Mouse (Mus musculus): ENCODE data around the gene Cdrt4. TPM values are rescaled to one million over a fixed set of nuclear protein-coding genes. Genes with fewer than 3 reads are reported as not detected.

The Cdrt4 gene
- total and polyA plus RNA-seq, 3 experiments, result 0.16 TPM; not detected in 2

GRCm38 (mm10) chr11:62995755-62996521 lies 44.9 kb downstream of the Cdrt4 start:
- DNase-seq, result peak; percentile 11

GRCm38 (mm10) chr11:62996522-62996898 lies 45.5 kb downstream of the Cdrt4 start:
- peak; percentile 18 for DNase-seq

- DNase-seq, result no peak
Observed at GRCm38 (mm10) chr11:62997039-62997717, 46.2 kb downstream of the Cdrt4 start.

- DNase-seq, result peak; percentile 76
Observed at GRCm38 (mm10) chr11:62997718-62998281, 46.8 kb downstream of the Cdrt4 start.

GRCm38 (mm10) chr11:63000126-63000525 lies 49.1 kb downstream of the Cdrt4 start:
- no peak for DNase-seq

- DNase-seq, result no peak
Observed at GRCm38 (mm10) chr11:63004617-63005016, 53.6 kb downstream of the Cdrt4 start.

GRCm38 (mm10) chr11:63007376-63007775 lies 56.4 kb downstream of the Cdrt4 start:
- DNase-seq, result no peak

- no peak for DNase-seq
Observed at GRCm38 (mm10) chr11:63008004-63008403, 57.0 kb downstream of the Cdrt4 start.

- no peak for DNase-seq
Observed at GRCm38 (mm10) chr11:63009761-63010160, 58.8 kb downstream of the Cdrt4 start.

- DNase-seq, result no peak
Observed at GRCm38 (mm10) chr11:63017327-63018082, 66.5 kb downstream of the Cdrt4 start.

- DNase-seq, result no peak
Observed at GRCm38 (mm10) chr11:63018083-63018622, 67.2 kb downstream of the Cdrt4 start.

GRCm38 (mm10) chr11:63020633-63021032 lies 69.6 kb downstream of the Cdrt4 start:
- DNase-seq, result no peak

- DNase-seq, result peak; percentile 24
Observed at GRCm38 (mm10) chr11:63021141-63021806, 70.3 kb downstream of the Cdrt4 start.

GRCm38 (mm10) chr11:63023461-63023860 lies 72.5 kb downstream of the Cdrt4 start:
- DNase-seq, result peak; percentile 67

- DNase-seq, result no peak
Observed at GRCm38 (mm10) chr11:63024136-63024535, 73.1 kb downstream of the Cdrt4 start.

- no peak for DNase-seq
Observed at GRCm38 (mm10) chr11:63025476-63025875, 74.5 kb downstream of the Cdrt4 start.

GRCm38 (mm10) chr11:63026651-63027141 lies 75.7 kb downstream of the Cdrt4 start:
- DNase-seq, result peak; percentile 91

- DNase-seq, result no peak
Observed at GRCm38 (mm10) chr11:63028131-63028530, 77.1 kb downstream of the Cdrt4 start.

GRCm38 (mm10) chr11:63029148-63029714 lies 78.2 kb downstream of the Cdrt4 start:
- no peak for DNase-seq

GRCm38 (mm10) chr11:63029721-63030120 lies 78.7 kb downstream of the Cdrt4 start:
- DNase-seq, result peak; percentile 40
